Mouse (Mus musculus) left cerebral cortex, adult 8-10 months (tissue): Measurements from ENCODE around the gene Sema4c. TPM values are rescaled to one million over a fixed set of nuclear protein-coding genes. Genes with fewer than 3 reads are reported as not detected.
A peak's percentile ranks its signal among the peaks of the same experiment; 100 is the strongest.

Experiments used
- DNase-seq, 2 experiments: peaks; one replicate each; pipeline ENCODE4 v3.0.0; 2022; ENCODE audit warnings: low spot score in 2 of 2
- total RNA-seq, 4 experiments: library from RNA; stranded (reverse); gene quantifications; 2 replicates each; pipeline ENCODE4 v1.2.4; 2022

The Sema4c gene
- 10 to 100 TPM; 16.1 to 23.4 (median 19.2) TPM for total RNA-seq

GRCm38 (mm10) chr1:36558031-36558993, at the start of gene Sema4c:
Sema4c (minus strand) TSS chr1:36558349.
- DNase-seq, result peak in 1 of 2 experiments; percentile 49

- DNase-seq, result peak in 1 of 2 experiments; percentile 78
Observed at GRCm38 (mm10) chr1:36606951-36607350, 48.8 kb upstream of the Sema4c start.

DNA sequence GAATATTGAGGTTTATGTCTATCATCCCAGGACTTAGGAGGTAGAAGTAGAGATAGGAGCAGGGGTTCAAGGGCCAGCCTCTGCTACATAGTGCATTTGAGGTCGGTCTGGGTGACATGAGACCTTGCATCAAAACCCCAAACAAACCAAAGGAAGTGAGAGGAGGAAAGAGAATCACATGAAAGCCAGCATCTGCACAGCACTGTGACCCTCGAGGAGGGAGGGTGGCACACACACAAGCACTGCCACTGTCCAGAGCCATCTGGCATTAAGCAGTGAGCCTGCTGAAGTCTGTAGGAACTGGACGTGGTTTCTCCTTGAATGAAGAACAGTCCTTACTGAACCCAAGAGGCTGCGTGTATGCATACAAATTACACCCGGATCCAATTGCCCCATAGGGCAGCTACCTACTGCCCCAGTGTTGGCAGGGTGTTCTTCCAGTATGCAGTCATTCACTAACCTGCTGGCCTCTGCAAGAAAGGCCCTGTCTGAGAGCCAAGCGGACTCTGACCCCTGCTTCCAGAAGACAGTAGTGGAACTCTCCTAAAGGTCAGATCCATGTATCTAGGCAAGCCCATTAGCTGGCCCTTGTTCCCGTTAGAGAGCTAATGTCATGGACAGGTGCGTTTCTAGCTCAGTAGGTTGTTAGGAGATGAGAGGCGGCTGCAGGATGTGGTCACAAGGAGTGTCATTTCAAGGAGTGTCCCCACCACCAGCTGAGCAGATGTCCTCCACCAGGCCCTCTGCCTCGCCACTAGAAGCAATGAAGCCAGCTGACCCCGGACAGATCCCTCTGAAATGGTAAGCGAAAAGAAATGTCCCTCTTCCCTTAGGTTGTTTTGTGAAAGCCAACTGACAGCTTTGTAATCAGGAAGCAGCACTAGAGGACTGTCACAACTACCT, 46.4 kb upstream of the Sema4c start:
- no peak for DNase-seq

GRCm38 (mm10) chr1:36603361-36603760, 45.2 kb upstream of the Sema4c start:
- peak; percentile 34 to 69 for DNase-seq

- DNase-seq, result no peak
Observed at GRCm38 (mm10) chr1:36602271-36602670, 44.1 kb upstream of the Sema4c start.

DNA sequence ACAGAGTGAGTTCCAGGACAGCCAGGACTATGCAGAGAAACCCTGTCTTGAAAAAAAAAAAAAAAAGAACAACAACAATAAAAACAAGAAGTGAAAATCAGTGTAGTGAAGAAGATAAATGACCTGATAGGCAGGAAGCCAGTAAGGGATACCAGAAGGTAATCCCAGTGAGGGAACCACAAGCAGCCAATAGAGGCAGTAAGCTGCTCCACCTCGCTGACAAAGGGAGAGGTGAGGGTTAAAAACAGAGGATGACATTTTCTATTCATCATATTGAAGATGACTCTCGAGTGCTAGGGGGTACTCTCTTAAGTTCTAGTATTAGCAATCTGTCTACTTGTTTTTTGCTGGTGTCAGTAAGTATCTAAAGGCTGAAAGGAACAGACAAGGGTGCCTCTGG, 40.3 kb upstream of the Sema4c start:
- no peak for DNase-seq

- no peak for DNase-seq
Observed at GRCm38 (mm10) chr1:36596114-36596513, 38.0 kb upstream of the Sema4c start.

DNA sequence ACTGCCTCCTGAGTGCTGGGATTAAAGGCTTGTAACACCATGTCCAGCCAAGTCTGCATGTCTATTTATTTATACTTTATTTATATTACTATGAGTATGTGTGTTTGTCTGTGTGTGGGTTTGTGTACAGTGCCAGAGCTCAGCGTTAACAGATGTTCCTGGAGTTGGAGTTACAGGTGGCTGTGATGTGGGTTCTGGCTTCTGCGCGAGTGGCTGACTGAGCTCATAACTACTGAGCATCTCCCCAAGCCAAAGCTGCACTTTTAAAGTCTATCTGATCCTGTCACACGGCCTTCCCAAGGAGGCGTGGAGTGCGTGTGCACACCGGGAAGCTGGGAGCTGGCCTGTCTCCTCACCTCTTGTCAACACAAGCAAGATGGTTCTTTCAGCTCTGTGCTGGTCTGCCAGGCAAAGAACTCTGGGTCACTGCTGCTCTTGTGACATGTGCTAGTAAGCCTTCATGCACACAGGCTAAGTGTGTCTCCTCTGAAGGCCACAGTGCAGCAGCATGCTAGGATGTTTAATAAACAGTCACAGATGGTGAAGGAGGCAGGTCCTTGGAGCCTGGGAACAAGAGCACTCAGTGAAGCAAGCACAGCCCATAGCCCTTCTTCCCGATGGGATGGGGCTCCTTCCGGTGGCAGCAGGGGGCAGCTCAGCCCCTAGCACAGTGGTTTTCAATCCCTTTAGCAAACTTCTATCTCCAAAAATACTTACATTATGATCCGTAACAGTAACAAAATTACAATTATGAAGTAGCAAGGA, 37.2 kb upstream of the Sema4c start:
- DNase-seq, result no peak

DNA sequence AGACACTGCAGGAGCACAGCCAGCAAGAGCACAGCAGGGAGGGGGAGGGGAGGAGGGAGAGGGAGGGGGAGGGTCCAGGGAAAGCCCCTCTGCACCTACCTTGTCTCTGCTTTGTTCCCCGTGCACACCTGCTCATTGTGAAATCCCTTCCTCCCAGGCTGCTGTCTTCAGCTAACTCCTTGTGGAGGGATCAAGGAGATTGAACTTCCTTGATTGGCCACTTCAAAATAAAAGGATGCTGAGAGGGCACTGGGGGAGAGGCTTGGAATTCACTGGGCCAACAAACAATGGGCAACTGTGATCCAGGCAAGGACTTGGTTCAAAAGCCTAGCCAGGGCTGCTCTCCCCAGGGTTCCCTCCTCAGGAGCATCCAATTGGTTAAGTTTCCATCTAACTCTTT, 35.0 kb upstream of the Sema4c start:
- no peak for DNase-seq

DNA sequence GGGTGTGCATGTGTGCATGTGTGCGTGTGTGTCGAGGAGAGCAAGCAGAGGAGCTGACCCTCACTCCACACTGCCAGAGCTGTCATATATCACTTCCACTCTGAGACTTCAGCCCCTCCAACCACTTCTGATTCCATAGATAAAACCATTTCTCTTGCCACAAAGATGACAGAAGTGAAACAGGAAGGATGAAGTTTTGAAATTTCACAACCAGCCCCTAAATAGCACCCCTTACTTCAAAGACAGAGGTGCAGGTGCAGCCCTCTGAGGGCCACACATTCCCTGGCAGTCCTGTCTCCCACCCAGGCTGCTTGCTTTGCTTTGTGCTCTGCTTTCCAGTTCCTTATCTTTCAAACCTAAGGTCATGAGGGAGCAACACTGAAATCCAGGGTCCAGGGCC, 33.3 kb upstream of the Sema4c start:
- no peak for DNase-seq

GRCm38 (mm10) chr1:36590664-36591063, 32.5 kb upstream of the Sema4c start:
- DNase-seq, result no peak

GRCm38 (mm10) chr1:36589486-36589885, 31.3 kb upstream of the Sema4c start:
- DNase-seq, result no peak

GRCm38 (mm10) chr1:36588476-36589450, 30.6 kb upstream of the Sema4c start:
- DNase-seq, result no peak

DNA sequence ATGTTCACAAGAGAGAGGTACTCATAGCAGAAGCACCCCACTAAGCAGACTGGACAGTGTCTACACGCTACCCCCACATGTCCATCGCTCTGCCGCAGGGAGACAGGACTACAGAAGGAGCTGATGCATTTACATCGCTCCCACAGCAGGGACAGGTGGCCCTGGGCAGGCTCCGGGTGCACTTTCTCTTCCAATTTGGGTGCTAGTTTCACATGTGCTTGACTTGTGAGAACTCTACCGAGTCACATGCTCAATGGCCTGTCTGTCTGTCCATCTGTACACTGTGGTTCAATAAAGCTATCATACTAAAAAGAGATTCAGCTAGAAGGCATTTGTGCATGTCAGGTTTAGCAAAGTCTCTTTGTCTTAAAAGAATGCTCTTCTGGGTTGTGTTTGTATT, 29.7 kb upstream of the Sema4c start:
- DNase-seq, result no peak

GRCm38 (mm10) chr1:36586288-36586687, 28.1 kb upstream of the Sema4c start:
- no peak for DNase-seq

DNA sequence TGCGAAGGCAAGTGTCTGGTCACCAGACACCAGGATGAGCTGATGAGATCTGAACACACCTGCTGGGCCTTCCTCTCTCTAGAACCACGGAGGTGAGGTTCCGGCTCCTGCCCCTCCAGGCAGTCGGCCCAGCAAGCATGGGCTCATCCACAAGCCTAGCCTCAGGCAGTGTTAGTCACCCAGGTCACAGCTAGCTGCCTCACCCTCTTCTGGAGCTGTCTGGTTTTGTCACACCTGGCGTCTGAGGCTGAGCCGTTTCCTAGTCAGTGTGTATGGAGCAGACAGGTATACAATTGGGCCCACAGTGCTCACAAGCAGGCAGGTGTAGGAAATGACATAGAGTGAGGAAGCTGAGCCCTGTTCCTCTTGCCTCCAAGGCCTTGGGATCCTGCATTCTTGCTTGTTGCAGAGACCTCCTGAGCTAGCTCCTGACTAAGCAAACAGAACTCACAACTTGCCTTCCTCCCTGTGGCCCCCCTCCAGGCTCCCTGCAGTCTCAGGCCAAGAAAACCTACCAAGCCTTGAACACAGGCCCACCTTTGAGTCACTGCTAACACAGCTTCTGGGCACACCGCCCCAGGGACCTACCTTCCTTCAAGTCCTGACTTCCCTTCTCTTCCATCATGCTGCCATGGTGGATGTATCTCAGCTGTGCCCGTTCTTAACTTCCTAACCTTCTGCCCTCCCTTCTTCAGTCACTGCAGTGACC, 25.4 kb upstream of the Sema4c start:
- no peak for DNase-seq

DNA sequence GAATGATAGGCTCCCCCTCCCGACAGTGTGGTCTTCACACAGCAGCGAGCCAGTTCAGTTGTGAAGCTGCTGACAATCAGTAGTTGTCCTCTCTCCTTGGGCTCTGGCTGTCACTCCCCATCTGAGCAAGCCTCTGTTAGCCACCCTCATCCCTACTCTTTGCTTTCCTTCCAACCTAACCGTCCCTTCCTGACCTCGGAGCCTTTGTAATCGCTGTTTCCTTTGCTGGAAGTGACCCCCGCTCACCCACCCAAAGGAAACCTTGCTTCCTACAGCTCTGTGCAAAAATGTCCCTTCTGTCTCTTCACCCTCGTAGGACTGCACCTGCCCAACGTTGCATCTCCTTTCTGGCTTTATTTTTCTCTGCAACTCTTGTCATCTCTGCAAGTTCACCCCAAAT, 24.1 kb upstream of the Sema4c start:
- no peak for DNase-seq

DNA sequence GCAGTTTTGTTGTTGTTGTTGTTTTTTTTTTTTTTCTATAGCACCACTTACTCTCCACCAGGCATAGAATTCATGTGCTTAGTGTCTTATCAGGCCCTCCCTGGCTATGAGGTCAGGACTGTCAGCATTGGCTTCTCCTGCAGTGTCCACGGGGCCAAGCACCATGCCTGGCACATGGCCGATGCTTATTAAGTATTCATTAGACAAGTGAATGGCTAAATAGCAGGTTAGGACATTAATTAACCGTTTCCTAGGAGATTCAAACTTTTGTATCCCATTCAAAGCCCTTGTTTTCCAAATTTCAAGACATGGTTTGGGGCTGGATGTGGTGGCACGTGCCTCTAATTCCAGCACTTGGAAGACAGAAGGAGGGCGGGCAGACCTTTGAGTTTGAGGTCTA, 23.1 kb upstream of the Sema4c start:
- no peak for DNase-seq

- peak; percentile 32 to 54 for DNase-seq
Observed at GRCm38 (mm10) chr1:36580384-36581207, 22.4 kb upstream of the Sema4c start.
